ENCODE assay signal across 27 mouse cellular contexts in the genomic region with DNA sequence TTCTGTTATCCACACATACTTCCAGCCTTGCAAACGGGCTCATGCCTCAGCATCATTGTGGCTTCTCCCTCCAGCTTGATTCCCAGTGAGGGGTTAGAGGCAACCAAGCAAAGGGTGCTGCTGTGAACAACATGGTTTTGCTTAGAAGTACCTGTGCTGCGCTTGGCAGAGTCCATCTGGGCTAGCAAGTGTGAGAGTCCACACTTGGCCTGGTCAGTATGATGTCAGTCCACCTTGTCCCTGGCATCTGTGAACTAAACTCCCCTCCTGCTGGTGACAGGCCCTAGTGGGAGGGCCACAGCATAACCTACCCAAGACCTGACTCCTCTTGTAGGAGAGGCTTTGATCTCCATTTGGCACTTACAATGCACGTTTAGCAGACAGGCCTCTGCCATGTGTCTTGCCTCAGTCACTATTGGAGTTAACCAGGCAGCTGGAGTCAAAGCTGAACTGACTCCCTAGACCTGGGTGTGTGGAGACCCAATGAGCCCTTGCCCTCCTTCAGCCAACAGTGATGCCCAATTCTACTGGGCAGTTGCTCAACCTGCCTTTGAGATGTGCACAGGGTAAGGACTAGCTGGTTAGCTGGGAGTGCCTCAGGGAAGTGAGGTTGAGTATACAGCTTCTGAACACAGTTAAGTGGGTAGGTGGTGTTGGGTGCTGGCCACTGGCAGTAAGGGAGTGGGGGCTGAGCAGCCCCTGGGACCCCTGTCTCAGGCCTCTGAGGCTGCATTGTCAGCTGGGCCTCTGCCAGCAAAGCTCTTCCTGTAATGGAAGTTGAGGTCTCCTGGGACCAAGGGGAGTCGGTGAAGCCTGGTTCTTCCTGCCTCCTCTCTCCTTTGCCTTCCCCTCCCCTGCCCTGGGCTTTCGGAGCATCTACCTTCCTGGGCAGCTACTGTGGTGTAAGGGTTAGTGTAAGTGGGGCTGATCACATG. TPM values are rescaled to one million over a fixed set of nuclear protein-coding genes. Genes with fewer than 3 reads are reported as not detected.
DNase-seq lines count a peak whose midpoint lies in the region; ATAC-seq lines count a peak whose summit lies in the region.
"Had no signal": no experiment of that assay in that cellular context is flagged by ENCODE, and none has a peak within 500 bp of the region (broad histone marks: within the 10 kb centered on the region; RNA-seq: fewer than 3 reads in every experiment).

No protein-coding gene starts in this region.

- H3K4me2 ChIP-seq in hindbrain, embryonic 16.5 days (ENCODE audit: low read length), result no peak overlapping the region
- no peak overlapping the region for H3K4me2 ChIP-seq in hindbrain, embryonic 14.5 days (replicated peaks)
- H3K4me2 ChIP-seq in neural tube, embryonic 13.5 days, result peak overlapping the region; percentile 89
- H3K4me2 ChIP-seq: embryonic facial prominence, embryonic 15.5 days; heart, embryonic 15.5 days; limb, embryonic 13.5 days; liver, embryonic 11.5 days; lung, embryonic 15.5 days had no signal

- peak; percentile 79 for DNase-seq in cerebellum, adult 9-11 months
- DNase-seq in cerebellum, adult 9-10 months, result no peak
- DNase-seq in hindbrain, embryonic 14.5 days (ENCODE audit: low spot score), result no peak
- DNase-seq in brain, adult 2 months (ENCODE audit: low read depth, low spot score), result peak; percentile 72
- DNase-seq in urinary bladder, postnatal 25 days (ENCODE audit: low spot score), result no peak
- DNase-seq: adrenal gland, postnatal 25 days; forebrain, postnatal 0 days; gastrocnemius, postnatal 10 days; kidney, postnatal 25 days; right cerebral cortex, adult 18-20 months; right cerebral cortex, postnatal 4 days; thymus, adult 18-20 months; thymus, postnatal 25 days had no signal

- H3K27ac ChIP-seq in hindbrain, embryonic 16.5 days (ENCODE audit: low read depth, low read length), result no peak overlapping the region
- no peak overlapping the region for H3K27ac ChIP-seq in hindbrain, embryonic 14.5 days
- H3K27ac ChIP-seq in neural tube, embryonic 13.5 days (replicated peaks), result peak overlapping the region; percentile 59
- H3K27ac ChIP-seq: embryonic facial prominence, embryonic 10.5 days; embryonic facial prominence, embryonic 15.5 days; forebrain, embryonic 12.5 days; heart, embryonic 15.5 days; limb, embryonic 13.5 days; lung, embryonic 15.5 days; midbrain, embryonic 10.5 days; midbrain, embryonic 15.5 days; stomach, postnatal 0 days had no signal

- 66% methylated on average over 5 of the region's 5 CpGs for WGBS in hindbrain, embryonic 16.5 days
- 68% methylated on average over 5 of the region's 5 CpGs for WGBS in hindbrain, embryonic 14.5 days
- WGBS in neural tube, embryonic 13.5 days, result 60% methylated on average over 5 of the region's 5 CpGs

- H3K9ac ChIP-seq in hindbrain, embryonic 16.5 days (ENCODE audit: low read depth, low read length), result 0 out of 2 replicates have a peak overlapping the region, but pooled peaks have one; percentile 28
- H3K9ac ChIP-seq in hindbrain, embryonic 14.5 days, result no peak overlapping the region
- H3K9ac ChIP-seq in neural tube, embryonic 13.5 days, result no peak overlapping the region
- H3K9ac ChIP-seq: embryonic facial prominence, embryonic 15.5 days; forebrain, embryonic 12.5 days; forebrain, postnatal 0 days; heart, embryonic 15.5 days; limb, embryonic 13.5 days; lung, embryonic 15.5 days; midbrain, embryonic 15.5 days had no signal

- no peak overlapping the region for H3K4me3 ChIP-seq in hindbrain, embryonic 16.5 days (ENCODE audit: low read length)
- no peak overlapping the region for H3K4me3 ChIP-seq in hindbrain, embryonic 14.5 days (replicated peaks; ENCODE audit: low read length)
- H3K4me3 ChIP-seq in neural tube, embryonic 13.5 days, result no peak overlapping the region
- H3K4me3 ChIP-seq: embryonic facial prominence, embryonic 10.5 days; embryonic facial prominence, embryonic 15.5 days; heart, embryonic 15.5 days; limb, embryonic 13.5 days; lung, embryonic 15.5 days; midbrain, embryonic 10.5 days had no signal

- H3K9me3 ChIP-seq in hindbrain, embryonic 16.5 days (ENCODE audit: control insufficient read depth, low read length), result no peaks in the 10 kb centered on the region
- H3K9me3 ChIP-seq in hindbrain, embryonic 14.5 days (ENCODE audit: control insufficient read depth, low read length), result no peaks in the 10 kb centered on the region
- H3K9me3 ChIP-seq in neural tube, embryonic 13.5 days, result no peaks in the 10 kb centered on the region
- H3K9me3 ChIP-seq: embryonic facial prominence, embryonic 10.5 days; embryonic facial prominence, embryonic 15.5 days; forebrain, embryonic 12.5 days; heart, embryonic 15.5 days; limb, embryonic 13.5 days; lung, embryonic 15.5 days; midbrain, embryonic 10.5 days; midbrain, embryonic 15.5 days had no signal

- peaks cover 36% of the 10 kb centered on the region for H3K4me1 ChIP-seq in hindbrain, embryonic 16.5 days (ENCODE audit: control insufficient read depth, insufficient read depth, low read depth, low read length)
- peaks cover 26% of the 10 kb centered on the region for H3K4me1 ChIP-seq in hindbrain, embryonic 14.5 days (replicated peaks; ENCODE audit: control insufficient read depth, insufficient read depth, low read length)
- peaks cover 77% of the 10 kb centered on the region for H3K4me1 ChIP-seq in neural tube, embryonic 13.5 days (replicated peaks)

- ATAC-seq in hindbrain, embryonic 16.5 days, result no peak
- no peak for ATAC-seq in hindbrain, embryonic 14.5 days (ENCODE audit: low FRiP score)
- no peak for ATAC-seq in neural tube, embryonic 13.5 days (ENCODE audit: low read depth)
- ATAC-seq: CD4-positive, CD25-positive, alpha-beta regulatory T cell, adult 4 months; forebrain, postnatal 0 days; intestine, postnatal 0 days; midbrain, embryonic 15.5 days had no signal

- no peaks in the 10 kb centered on the region for H3K27me3 ChIP-seq in hindbrain, embryonic 16.5 days (replicated peaks; ENCODE audit: control insufficient read depth, insufficient read depth, low read length)
- H3K27me3 ChIP-seq in hindbrain, embryonic 14.5 days (ENCODE audit: control insufficient read depth, insufficient read depth, low read length), result peaks cover 10% of the 10 kb centered on the region; the same call in 1 of the 2 replicates
- peaks cover 14% of the 10 kb centered on the region for H3K27me3 ChIP-seq in neural tube, embryonic 13.5 days
- H3K27me3 ChIP-seq: heart, embryonic 15.5 days; midbrain, embryonic 15.5 days had no signal

- no peaks in the 10 kb centered on the region for H3K36me3 ChIP-seq in hindbrain, embryonic 16.5 days (ENCODE audit: control insufficient read depth, insufficient read depth, low read length)
- H3K36me3 ChIP-seq in hindbrain, embryonic 14.5 days (replicated peaks; ENCODE audit: control insufficient read depth, insufficient read depth), result no peaks in the 10 kb centered on the region; the same call in 1 of the 2 replicates
- no peaks in the 10 kb centered on the region for H3K36me3 ChIP-seq in neural tube, embryonic 13.5 days
- H3K36me3 ChIP-seq: embryonic facial prominence, embryonic 15.5 days; forebrain, embryonic 12.5 days; heart, embryonic 15.5 days; limb, embryonic 13.5 days; lung, embryonic 15.5 days; midbrain, embryonic 10.5 days; midbrain, embryonic 15.5 days had no signal

RNA-seq across cellular contexts. Expression of a gene that starts 9.4 kb away (rescaled TPM):
- polyA plus RNA-seq in hindbrain, embryonic 16.5 days (2015; fragmentation: Nextera tagmentation; extraction: Ambion mirVana), result 68.3 and 71.0 TPM in 2 replicates
- 61.0 and 62.2 TPM in 2 replicates for polyA plus RNA-seq in hindbrain, embryonic 14.5 days (2014; fragmentation: Nextera tagmentation; extraction: Ambion mirVana)
- polyA plus RNA-seq in neural tube, embryonic 13.5 days (2015; fragmentation: Nextera tagmentation; extraction: Ambion mirVana), result 54.3 and 57.1 TPM in 2 replicates

RNA-seq across cellular contexts. Expression of a gene that starts 9.5 kb away (rescaled TPM):
- 72.4 and 75.8 TPM in 2 replicates for polyA plus RNA-seq in hindbrain, embryonic 16.5 days (2015; fragmentation: Nextera tagmentation; extraction: Ambion mirVana)
- polyA plus RNA-seq in hindbrain, embryonic 14.5 days (2014; fragmentation: Nextera tagmentation; extraction: Ambion mirVana), result 81.9 and 93.0 TPM in 2 replicates
- polyA plus RNA-seq in neural tube, embryonic 13.5 days (2015; fragmentation: Nextera tagmentation; extraction: Ambion mirVana), result 79.3 and 85.0 TPM in 2 replicates

RNA-seq across cellular contexts. Expression of a gene that starts 17.3 kb away (rescaled TPM):
- polyA plus RNA-seq in hindbrain, embryonic 16.5 days (2015; fragmentation: Nextera tagmentation; extraction: Ambion mirVana), result 23.0 and 24.7 TPM in 2 replicates
- 47.0 and 50.4 TPM in 2 replicates for polyA plus RNA-seq in hindbrain, embryonic 14.5 days (2014; fragmentation: Nextera tagmentation; extraction: Ambion mirVana)
- 19.1 and 22.7 TPM in 2 replicates for polyA plus RNA-seq in neural tube, embryonic 13.5 days (2015; fragmentation: Nextera tagmentation; extraction: Ambion mirVana)

RNA-seq across cellular contexts. Expression of a gene that starts 23.6 kb away (rescaled TPM):
- 7.9 and 10.8 TPM in 2 replicates for polyA plus RNA-seq in hindbrain, embryonic 16.5 days (2015; fragmentation: Nextera tagmentation; extraction: Ambion mirVana)
- 3.7 and 8.1 TPM in 2 replicates for polyA plus RNA-seq in hindbrain, embryonic 14.5 days (2014; fragmentation: Nextera tagmentation; extraction: Ambion mirVana)
- polyA plus RNA-seq in neural tube, embryonic 13.5 days (2015; fragmentation: Nextera tagmentation; extraction: Ambion mirVana), result 5.3 and 9.8 TPM in 2 replicates
- polyA plus RNA-seq: CD4-positive, CD25-positive, alpha-beta regulatory T cell, adult 4 months had no signal

RNA-seq across cellular contexts. Expression of a gene that starts 29.5 kb away (rescaled TPM):
- 20.0 and 20.9 TPM in 2 replicates for polyA plus RNA-seq in hindbrain, embryonic 16.5 days (2015; fragmentation: Nextera tagmentation; extraction: Ambion mirVana)
- polyA plus RNA-seq in hindbrain, embryonic 14.5 days (2014; fragmentation: Nextera tagmentation; extraction: Ambion mirVana), result 15.3 and 18.4 TPM in 2 replicates
- polyA plus RNA-seq in neural tube, embryonic 13.5 days (2015; fragmentation: Nextera tagmentation; extraction: Ambion mirVana), result 17.1 and 17.6 TPM in 2 replicates

Comparison
In these comparisons a context has a peak if more than half of its experiments do, and no peak if none do; other contexts are left out.
1. DNase-seq: peak in cerebellum, adult 9-11 months (single experiment) and brain, adult 2 months (single experiment); none in cerebellum, adult 9-10 months (single experiment), hindbrain, embryonic 14.5 days (single experiment) and urinary bladder, postnatal 25 days (single experiment).